Mouse (Mus musculus): ENCODE data around the gene Adamts7. TPM values are rescaled to one million over a fixed set of nuclear protein-coding genes. Genes with fewer than 3 reads are reported as not detected.
A peak's percentile ranks its signal among the peaks of the same experiment; 100 is the strongest.

The Adamts7 gene
- polyA plus RNA-seq, 1 experiment from 2014 or later: 30.4 TPM

DNA sequence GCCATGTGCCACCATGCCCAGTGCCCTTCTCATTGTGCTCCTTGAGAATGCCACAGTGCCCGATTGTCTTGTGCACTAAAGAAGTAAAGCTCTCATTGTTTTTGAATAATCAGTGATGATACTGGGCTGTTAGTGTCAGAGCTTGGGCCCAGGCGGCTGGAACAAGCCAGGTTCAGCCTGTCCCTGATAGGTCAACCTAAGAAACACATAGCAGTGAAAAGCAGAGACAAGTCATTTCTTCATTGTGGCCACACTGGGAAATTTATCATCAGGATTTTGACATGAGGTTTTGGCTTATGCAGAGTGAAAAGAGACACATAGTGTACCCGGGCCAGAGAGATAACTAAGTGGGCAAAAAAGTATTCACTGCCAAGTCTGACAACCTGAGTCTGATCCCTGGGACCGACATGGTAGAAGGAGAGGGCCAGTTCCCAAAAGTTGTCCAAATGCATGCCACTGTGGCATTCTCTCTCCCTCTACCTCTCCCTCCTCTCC, 40.6 kb upstream of the Adamts7 start:
- DNase-seq (no peak), ATAC-seq (ENCODE audit: insufficient read depth) (no peak)
- no peak overlapping the region for H3K9ac ChIP-seq
- H3K4me2 ChIP-seq: no peak overlapping the region
- H3K27me3 ChIP-seq (ENCODE audit: insufficient read depth, low read length): no peaks in the 10 kb centered on the region
- TF ChIP-seq CTCF (IDR thresholded peaks at IDR 0.05; ENCODE audit: low read depth): no peak
- no peaks in the 10 kb centered on the region for H3K36me3 ChIP-seq (ENCODE audit: insufficient read depth)
- WGBS: 71% methylated on average over 4 of the region's 4 CpGs
- no peak overlapping the region for H3K27ac ChIP-seq (ENCODE audit: low read depth)
- H3K4me1 ChIP-seq (ENCODE audit: insufficient read depth): 0 out of 2 replicates have a peak, but pooled peaks cover 2% of the 10 kb centered on the region
- no peaks in the 10 kb centered on the region for H3K9me3 ChIP-seq (ENCODE audit: low read depth, low read length)
- H3K4me3 ChIP-seq (ENCODE audit: low read depth, low read length): no peak overlapping the region

DNA sequence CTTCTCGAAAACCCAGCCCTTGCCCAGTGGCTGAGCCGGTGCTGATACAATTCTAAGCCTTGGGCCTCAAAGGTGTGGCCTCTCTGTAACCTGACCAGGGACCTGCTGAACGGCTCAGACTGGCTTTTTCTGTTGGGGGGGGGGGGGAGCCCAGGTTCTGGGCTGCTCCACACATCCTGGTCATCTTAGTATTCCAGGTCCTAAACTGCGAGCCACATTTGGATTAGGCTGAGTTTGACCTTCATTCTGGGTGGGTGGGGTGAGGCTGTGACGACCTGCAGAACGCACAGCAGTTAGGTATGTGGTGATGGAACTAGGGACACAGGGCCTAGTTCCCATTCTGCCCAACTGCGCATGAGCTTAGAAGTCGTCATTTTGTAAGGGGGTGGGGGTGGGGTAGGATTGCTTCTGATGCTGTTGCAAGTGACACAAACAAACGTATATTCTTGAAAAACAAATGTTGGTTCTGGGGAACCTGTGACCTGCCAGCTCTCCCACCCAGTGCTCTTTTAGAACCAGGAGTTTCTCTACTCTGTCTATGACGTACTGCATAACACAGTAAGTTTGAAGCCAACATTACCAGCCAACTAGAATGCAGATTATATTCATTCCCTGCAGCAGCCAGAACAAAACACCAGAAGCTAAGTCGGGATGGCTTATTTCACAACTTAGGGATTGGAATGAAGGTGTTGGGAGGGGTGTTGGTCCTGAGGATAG, 38.6 kb upstream of the Adamts7 start:
- H3K27ac ChIP-seq (ENCODE audit: low read depth): no peak overlapping the region
- no peaks in the 10 kb centered on the region for H3K27me3 ChIP-seq (ENCODE audit: insufficient read depth, low read length)
- H3K9ac ChIP-seq: no peak overlapping the region
- no peaks in the 10 kb centered on the region for H3K9me3 ChIP-seq (ENCODE audit: low read depth, low read length)
- TF ChIP-seq CTCF (IDR thresholded peaks at IDR 0.05; ENCODE audit: low read depth): no peak
- H3K4me3 ChIP-seq (ENCODE audit: low read depth, low read length): no peak overlapping the region
- peak; percentile 25; the same call in 1 of the 2 replicates for ATAC-seq (ENCODE audit: insufficient read depth)
- no peak overlapping the region; the same call in 1 of the 2 replicates for H3K4me2 ChIP-seq
- no peak for DNase-seq
- 0 out of 2 replicates have a peak, but pooled peaks cover 2% of the 10 kb centered on the region for H3K4me1 ChIP-seq (ENCODE audit: insufficient read depth)
- H3K36me3 ChIP-seq (ENCODE audit: insufficient read depth): no peaks in the 10 kb centered on the region
- 38% methylated on average over 11 of the region's 11 CpGs for WGBS

DNA sequence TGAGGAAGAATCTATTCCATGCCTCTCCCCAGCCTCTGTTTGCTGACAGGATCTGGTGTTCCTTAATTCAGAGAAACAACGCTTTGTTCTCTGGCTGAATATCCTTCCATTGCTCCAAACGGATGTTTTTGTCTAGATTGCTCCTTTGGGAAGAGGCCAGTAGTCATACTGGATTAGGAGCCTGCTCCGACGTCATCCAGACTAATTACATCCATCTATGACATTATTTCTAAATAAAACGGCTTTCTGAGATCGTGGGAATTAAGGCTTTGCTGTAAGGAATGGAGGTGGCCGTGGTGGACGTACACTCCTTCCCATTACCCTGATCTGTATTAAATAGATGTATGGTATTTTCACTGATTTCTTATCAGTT, 38.0 kb upstream of the Adamts7 start:
- Histone ChIP-seq H3K27ac (ENCODE audit: low read depth) (no peak overlapping the region), H3K36me3 (ENCODE audit: insufficient read depth) (no peaks in the 10 kb centered on the region), H3K4me2 (peak overlapping the region; percentile 29), H3K4me3 (ENCODE audit: low read depth, low read length) (no peak overlapping the region), H3K9me3 (ENCODE audit: low read depth, low read length) (no peaks in the 10 kb centered on the region), H3K27me3 (ENCODE audit: insufficient read depth, low read length) (no peaks in the 10 kb centered on the region), H3K9ac (no peak overlapping the region), H3K4me1 (ENCODE audit: insufficient read depth) (0 out of 2 replicates have a peak, but pooled peaks cover 2% of the 10 kb centered on the region)
- DNase-seq (peak; percentile 70), ATAC-seq (ENCODE audit: insufficient read depth) (peak; percentile 29; the same call in 1 of the 2 replicates)
- 24% methylated on average over 8 of the region's 8 CpGs for WGBS
- TF ChIP-seq CTCF (IDR thresholded peaks at IDR 0.05; ENCODE audit: low read depth): no peak

DNA sequence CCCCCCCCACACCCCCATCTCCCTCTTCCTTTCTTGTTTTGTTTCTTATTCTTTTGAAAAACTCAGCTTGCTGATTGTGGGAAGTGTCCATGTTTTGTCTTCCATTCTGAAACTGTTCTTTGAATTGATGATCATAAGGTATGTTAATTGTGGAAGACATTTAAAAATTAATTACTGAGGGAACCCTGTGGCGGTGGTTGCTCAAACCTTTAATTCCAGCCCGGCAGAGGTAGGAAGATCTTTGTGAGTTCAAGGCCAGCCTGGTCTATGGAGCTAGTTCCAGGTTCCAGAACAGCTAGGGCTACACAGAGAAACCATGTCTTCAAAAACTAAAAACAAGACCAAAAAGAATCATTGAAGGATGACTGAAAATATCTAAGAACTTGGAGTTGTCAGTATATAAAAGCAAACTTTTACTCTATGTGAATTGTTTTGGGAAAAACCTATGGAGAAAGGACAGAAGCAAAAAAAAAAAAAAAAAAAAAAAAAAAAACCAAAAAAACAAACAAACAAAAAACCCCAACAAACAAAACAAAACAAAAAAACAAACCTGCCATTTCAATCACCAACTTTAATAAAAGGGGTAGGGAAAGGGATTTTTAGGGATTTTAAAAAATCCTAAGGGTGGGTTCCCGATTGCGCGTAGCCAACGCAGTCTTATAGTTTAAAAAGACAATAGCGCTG, 37.3 kb upstream of the Adamts7 start:
- Histone ChIP-seq H3K9ac (0 out of 2 replicates have a peak overlapping the region, but pooled peaks have one; percentile 2), H3K36me3 (ENCODE audit: insufficient read depth) (no peaks in the 10 kb centered on the region), H3K27me3 (ENCODE audit: insufficient read depth, low read length) (no peaks in the 10 kb centered on the region), H3K4me2 (peak overlapping the region; percentile 56), H3K4me1 (ENCODE audit: insufficient read depth) (0 out of 2 replicates have a peak, but pooled peaks cover 2% of the 10 kb centered on the region), H3K4me3 (ENCODE audit: low read depth, low read length) (peak overlapping the region; percentile 25), H3K9me3 (ENCODE audit: low read depth, low read length) (no peaks in the 10 kb centered on the region), H3K27ac (ENCODE audit: low read depth) (no peak overlapping the region)
- DNase-seq: no peak
- WGBS: 23% methylated on average over 7 of the region's 7 CpGs
- ATAC-seq (ENCODE audit: insufficient read depth): no peak
- no peak for TF ChIP-seq CTCF (IDR thresholded peaks at IDR 0.05; ENCODE audit: low read depth)

DNA sequence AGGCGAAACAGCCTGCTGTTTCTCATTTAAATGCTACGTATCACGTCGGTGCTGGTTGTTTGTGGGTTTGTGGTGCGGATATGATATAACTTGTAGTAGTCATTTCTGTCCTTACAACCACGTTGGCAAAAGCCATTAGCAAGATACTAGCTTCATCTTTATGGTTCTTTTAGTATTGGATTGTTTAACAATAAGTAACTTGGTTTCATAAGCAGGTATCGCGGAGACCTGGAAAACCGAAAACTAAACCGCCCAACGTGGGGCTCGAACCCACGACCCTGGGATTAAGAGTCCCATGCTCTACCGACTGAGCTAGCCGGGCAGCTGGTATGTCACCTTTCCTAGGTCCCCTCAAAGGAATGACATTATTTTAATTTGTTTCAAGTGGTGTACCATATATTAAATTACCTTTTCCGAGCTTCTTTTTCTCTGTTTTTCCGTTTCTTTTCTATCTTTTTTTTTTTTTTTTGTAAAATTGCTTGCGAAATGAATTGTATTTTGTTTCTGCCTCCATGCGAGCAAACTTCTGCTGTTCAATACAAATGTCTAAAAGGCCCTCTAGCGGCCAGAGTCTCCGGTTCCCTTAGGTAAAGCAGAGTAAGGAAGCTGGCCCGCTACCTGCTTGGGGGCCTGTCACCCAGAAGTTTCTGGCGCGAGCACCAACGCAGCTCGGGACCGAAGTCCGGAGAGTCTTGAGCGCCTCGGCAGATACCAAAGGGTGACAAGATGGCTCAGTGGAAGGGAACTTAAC, 36.4 kb upstream of the Adamts7 start:
- 0 out of 2 replicates have a peak overlapping the region, but pooled peaks have one; percentile 2 for H3K9ac ChIP-seq
- TF ChIP-seq CTCF (IDR thresholded peaks at IDR 0.05; ENCODE audit: low read depth): peak; percentile 67
- no peaks in the 10 kb centered on the region for H3K27me3 ChIP-seq (ENCODE audit: insufficient read depth, low read length)
- H3K9me3 ChIP-seq (ENCODE audit: low read depth, low read length): no peaks in the 10 kb centered on the region
- no peaks in the 10 kb centered on the region for H3K36me3 ChIP-seq (ENCODE audit: insufficient read depth)
- DNase-seq: peak; percentile 91
- H3K27ac ChIP-seq (ENCODE audit: low read depth): no peak overlapping the region
- peak overlapping the region; percentile 25 for H3K4me3 ChIP-seq (ENCODE audit: low read depth, low read length)
- H3K4me2 ChIP-seq: peak overlapping the region; percentile 56
- ATAC-seq (ENCODE audit: insufficient read depth): peak; percentile 77
- WGBS: 2% methylated on average over 30 of the region's 30 CpGs
- H3K4me1 ChIP-seq (ENCODE audit: insufficient read depth): 0 out of 2 replicates have a peak, but pooled peaks cover 2% of the 10 kb centered on the region

DNA sequence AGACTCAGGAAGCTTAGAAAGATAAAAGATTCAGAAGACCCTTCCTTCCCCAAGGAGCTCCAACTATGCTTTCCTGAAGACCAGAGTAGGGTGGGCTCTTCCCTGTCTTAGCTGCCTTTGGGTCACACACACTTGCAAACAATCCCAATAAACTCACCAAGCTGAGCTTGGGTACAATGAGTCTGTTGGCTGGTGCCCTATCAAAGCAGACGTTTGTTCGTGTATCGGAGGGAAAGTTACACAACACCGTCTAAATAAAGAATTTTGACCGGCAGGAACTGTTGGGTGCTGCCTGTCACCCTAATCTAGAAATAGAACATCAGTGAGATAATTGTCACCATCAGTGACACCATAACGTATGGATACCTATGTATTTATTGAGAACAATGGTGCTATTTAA, 35.7 kb upstream of the Adamts7 start:
- no peaks in the 10 kb centered on the region for H3K9me3 ChIP-seq (ENCODE audit: low read depth, low read length)
- no peak overlapping the region for H3K27ac ChIP-seq (ENCODE audit: low read depth)
- no peak overlapping the region for H3K4me3 ChIP-seq (ENCODE audit: low read depth, low read length)
- H3K27me3 ChIP-seq (ENCODE audit: insufficient read depth, low read length): no peaks in the 10 kb centered on the region
- no peak overlapping the region for H3K9ac ChIP-seq
- 53% methylated on average over 6 of the region's 6 CpGs for WGBS
- no peak for TF ChIP-seq CTCF (IDR thresholded peaks at IDR 0.05; ENCODE audit: low read depth)
- H3K4me2 ChIP-seq: peak overlapping the region; percentile 56
- DNase-seq (no peak), ATAC-seq (ENCODE audit: insufficient read depth) (no peak)
- no peaks in the 10 kb centered on the region for H3K36me3 ChIP-seq (ENCODE audit: insufficient read depth)
- H3K4me1 ChIP-seq (ENCODE audit: insufficient read depth): 0 out of 2 replicates have a peak, but pooled peaks cover 2% of the 10 kb centered on the region

All from lung, embryonic 14.5 days (tissue).